Mouse (Mus musculus): ENCODE results near the gene Gm20219.
"Not testable (repeated sequence)": the region's sequence is repeated elsewhere in the genome, so short reads cannot be mapped to it uniquely, and the experiment has no call there.

Gene Gm20219

DNA sequence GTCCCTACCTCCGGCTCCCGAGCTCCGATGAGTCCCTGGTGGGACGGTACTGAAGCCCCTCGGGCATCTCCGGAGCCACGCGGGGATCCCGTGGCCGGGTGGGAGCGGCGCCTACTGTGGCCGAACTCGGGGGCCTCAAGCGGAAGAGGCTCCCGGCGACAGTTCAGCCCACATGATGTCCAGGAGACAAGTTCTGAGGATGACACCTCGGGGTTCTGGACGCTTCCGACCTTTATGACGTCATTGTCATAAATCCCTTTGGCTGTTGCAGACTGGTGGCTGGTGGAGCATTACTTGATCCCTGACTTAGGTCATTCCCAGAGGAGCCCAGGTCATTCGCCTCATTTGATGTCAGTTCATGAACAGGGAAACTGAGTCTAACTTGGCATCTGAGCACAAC, 41.9 kb downstream of the Gm20219 start, which contains the start of gene Znrf4:
Gene Znrf4, minus strand, starts transcription at position 122 of the 400 bp plus-strand sequence.
- DNase-seq (ENCODE audit: low spot score) = no peak

DNA sequence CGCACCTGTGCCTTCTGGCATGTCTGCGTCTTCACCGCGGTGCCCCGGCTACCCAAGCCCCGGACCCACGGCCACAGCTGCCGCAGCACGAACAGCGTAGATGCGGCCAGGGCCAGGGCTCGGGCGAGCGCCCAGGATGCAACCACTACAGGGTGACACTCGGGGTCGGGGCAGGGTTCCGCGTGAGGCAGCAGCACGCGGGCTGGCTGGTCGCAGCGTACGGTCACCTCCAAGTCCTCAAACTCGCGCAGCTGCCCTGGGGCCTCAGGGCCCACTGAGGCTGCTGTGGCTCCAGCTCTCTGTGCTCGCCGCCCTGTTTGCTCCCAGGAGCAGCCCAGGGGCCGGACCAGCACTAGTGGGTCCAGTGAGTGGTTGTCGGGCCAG, 42.5 kb downstream of the Gm20219 start:
- DNase-seq (ENCODE audit: low spot score) = no peak

GRCm38 (mm10) chr17:56510970-56511706, 43.0 kb downstream of the Gm20219 start:
- DNase-seq (ENCODE audit: low spot score) = no peak

GRCm38 (mm10) chr17:56510473-56510969, 43.7 kb downstream of the Gm20219 start:
- DNase-seq (ENCODE audit: low spot score) = no peak

GRCm38 (mm10) chr17:56509707-56510472, 44.3 kb downstream of the Gm20219 start:
- no peak for DNase-seq (ENCODE audit: low spot score)

- DNase-seq (ENCODE audit: low spot score) = no peak
Observed at GRCm38 (mm10) chr17:56509021-56509640, 45.1 kb downstream of the Gm20219 start.

DNA sequence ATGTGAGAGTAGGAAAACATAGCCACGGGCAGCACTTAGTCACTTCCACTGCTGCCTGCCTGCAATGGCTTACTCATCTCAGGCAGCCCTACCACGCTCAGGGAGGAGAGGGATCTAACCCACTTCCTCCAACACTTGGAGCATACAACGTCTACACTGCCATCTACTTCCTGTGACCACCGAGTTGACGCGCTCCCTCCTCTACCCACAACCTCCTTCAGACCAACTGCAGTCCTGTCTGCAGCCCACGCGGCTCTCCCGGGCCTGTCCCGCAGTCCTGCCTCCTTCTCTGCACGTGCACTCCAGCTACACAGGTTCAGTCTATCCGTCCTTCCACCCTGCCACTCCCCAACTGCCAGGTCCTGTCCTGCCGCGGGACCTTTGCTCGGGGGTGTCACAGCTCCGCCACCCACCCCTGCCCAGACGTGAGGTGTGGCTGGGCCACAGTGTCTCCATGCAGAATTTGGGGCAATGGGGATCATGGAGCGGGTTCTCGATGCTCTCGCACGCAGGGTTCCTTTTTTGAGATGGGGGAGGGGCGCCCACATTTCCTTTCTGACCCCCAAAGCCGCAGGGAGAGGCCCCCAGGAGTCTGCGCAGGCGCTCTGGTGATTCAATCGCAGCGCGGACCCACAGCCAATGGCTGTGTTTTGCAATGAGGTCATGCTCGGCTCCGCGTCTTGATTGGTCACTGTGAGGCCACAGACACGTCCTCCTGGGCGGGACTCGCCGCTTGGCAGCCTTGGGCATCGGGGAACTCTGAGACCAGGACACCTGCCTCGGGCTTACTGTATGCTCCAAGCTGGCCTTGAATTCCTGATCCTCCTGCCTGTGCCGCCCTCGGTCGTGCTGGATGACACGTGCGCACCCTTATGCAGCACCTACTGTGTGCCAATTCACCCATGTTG, 46.8 kb downstream of the Gm20219 start:
- DNase-seq (ENCODE audit: low spot score) = peak; percentile 92

DNA sequence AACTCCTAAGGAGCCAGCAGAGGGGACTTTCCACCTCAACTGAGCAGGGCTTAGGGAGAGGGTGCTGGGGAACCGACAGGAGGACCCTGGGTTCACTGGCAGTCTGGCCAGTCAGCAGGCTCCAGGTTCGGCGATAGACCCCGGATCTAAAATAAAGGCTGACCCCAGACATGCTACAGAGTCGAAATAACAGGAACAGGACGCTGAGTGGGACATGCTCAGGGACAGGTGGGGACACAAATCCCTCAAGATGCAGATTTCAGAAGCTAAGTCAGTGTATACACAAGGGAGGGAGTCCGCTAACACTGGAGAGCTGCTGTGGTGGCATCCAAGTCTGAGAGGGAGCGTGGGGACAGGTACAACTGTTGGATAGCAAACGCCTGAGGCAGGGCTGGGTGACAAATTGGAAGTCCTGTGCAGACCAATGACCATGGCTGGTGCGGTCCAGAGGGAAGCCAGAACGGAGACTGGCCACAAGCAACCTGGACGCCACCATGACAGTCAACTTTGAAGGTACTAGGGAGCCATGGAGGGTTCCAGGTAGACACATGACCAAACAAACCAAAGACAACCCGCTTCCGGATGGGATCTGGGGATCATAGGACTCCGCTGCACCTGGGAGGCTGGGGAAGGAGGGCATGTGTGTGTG, 47.6 kb downstream of the Gm20219 start:
- DNase-seq (ENCODE audit: low spot score) = no peak

DNA sequence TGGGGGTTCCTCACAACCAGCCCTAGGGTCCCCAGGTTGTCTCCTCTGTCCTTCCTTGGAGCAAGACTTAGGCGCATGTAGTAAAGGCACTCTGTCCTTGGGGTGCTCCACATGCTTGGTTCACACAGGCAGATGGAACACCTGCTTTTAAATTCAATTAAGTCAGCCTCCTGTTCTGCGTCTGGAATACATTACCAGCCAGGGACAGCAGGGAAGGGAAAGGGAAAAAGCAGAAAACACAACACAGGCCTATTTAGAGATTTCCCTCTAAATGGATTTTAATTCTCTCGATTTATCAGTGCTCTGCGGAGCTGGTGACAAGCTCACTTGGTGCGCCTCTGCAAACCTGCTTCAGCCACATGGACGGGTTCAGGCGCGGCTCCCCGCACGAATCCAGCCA, 48.8 kb downstream of the Gm20219 start:
- no peak for DNase-seq (ENCODE audit: low spot score)

DNA sequence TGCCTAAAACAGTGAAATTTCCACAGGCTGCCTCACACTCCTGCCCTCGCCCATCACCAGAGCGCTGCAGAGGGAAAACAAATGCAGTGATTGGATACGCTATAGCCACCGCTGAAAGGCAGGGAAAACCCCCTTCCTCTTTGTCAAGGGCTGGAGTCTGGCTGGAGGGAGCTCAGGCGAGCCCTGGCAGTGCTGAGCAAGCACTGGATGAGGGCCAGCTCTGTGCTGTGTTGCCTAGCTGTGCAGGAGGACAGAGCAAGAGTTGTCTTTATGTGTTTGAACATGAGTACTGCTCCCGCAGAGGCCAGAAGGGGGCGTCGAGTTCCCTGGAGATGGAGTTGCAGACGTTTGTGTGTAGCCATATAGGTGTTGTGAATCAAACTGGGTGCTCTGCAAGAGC, 51.7 kb downstream of the Gm20219 start:
- DNase-seq (ENCODE audit: low spot score) = no peak

DNA sequence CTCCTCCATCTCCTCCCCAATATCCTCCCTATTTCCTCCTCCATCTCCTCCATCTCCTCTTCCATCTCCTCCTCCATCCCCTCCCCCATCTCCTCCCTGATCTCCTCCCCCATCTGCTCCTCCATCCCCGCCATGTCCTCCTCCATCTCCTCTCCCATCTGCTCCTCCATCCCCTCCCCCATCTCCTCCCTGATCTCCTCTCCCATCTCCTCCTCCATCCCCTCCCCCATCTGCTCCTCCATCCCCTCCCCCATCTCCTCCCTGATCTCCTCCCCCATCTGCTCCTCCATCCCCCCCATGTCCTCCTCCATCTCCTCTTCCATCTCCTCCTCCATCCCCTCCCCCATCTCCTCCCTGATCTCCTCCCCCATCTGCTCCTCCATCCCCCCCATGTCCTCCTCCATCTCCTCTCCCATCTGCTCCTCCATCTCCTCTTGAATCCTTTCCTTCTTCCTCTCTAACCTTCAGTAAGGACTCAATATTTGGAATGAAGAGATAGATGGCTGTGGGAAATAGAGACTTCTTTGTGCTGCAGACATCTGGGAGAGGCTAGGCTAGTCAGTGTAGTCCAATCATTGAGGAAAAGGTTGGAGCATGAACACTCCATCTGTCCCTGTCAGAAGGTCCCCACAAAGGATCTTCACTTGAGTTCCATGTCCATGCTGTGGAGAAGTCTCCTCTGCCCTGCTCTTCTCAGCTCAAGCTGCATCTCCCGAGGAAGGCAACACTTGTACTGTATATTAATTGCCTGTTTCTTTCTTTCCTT, 52.4 kb downstream of the Gm20219 start:
- DNase-seq (ENCODE audit: low spot score) = not testable (repeated sequence)
